Mouse (Mus musculus) lung, postnatal 0 days (tissue): ENCODE data around the gene Rnf157. TPM values are rescaled to one million over a fixed set of nuclear protein-coding genes. Genes with fewer than 3 reads are reported as not detected.
A peak's percentile ranks its signal among the peaks of the same experiment; 100 is the strongest.

Source experiments
- ATAC-seq: fragments of 200-750 bp; cut with Nextera tagmentation; 2 replicates; pipeline ENCODE4 v1.8.0; 2017; ENCODE audit warnings: moderate library complexity
- DNase-seq: peaks from one replicate; pipeline ENCODE4 v3.0.0-alpha.2; 2016; ENCODE audit warnings: low spot score
- H3K27ac ChIP-seq: fragments of 300-500 bp; sonication (generic); 2 replicates; pipeline ENCODE4 v1.5.1; 2014; ENCODE audit warnings: antibody characterized with exemption, mild to moderate bottlenecking, low read length, mixed read lengths
- H3K27me3 ChIP-seq: fragments of 300-500 bp; sonication (generic); replicated peaks from 2 replicates; pipeline ENCODE4 v1.6.1; 2014; ENCODE audit warnings: low read length, mixed read lengths; ENCODE audit not compliant: insufficient read depth
- H3K36me3 ChIP-seq: fragments of 300-500 bp; sonication (generic); 2 replicates; pipeline ENCODE4 v1.6.1; 2014; ENCODE audit warnings: low read length, mixed read lengths; ENCODE audit not compliant: insufficient read depth
- H3K4me1 ChIP-seq: fragments of 300-500 bp; sonication (generic); 2 replicates; pipeline ENCODE4 v1.6.1; 2014; ENCODE audit warnings: antibody characterized with exemption, low read depth, low read length, mixed read lengths; ENCODE audit not compliant: insufficient read depth
- H3K4me2 ChIP-seq: fragments of 300-500 bp; sonication (generic); replicated peaks from 2 replicates; pipeline ENCODE4 v1.6.1; 2014; ENCODE audit warnings: low read depth, mild to moderate bottlenecking, low read length, moderate library complexity, mixed read lengths
- H3K4me3 ChIP-seq: fragments of 300-500 bp; sonication (generic); 2 replicates; pipeline ENCODE4 v1.5.1; 2014; ENCODE audit warnings: low read depth, low read length
- H3K9ac ChIP-seq: fragments of 300-500 bp; sonication (generic); replicated peaks from 2 replicates; pipeline ENCODE4 v1.6.1; 2014; ENCODE audit warnings: low read depth, mild to moderate bottlenecking
- H3K9me3 ChIP-seq: fragments of 300-500 bp; sonication (generic); 2 replicates; pipeline ENCODE4 v1.6.1; 2016; ENCODE audit warnings: low read length, mixed read lengths
- CTCF ChIP-seq: IDR thresholded peaks from 2 replicates; pipeline ENCODE4 v1.5.1; 2016; ENCODE audit warnings: antibody characterized with exemption, mild to moderate bottlenecking
- EP300 ChIP-seq: IDR thresholded peaks from 2 replicates; pipeline ENCODE4 v1.6.1; 2016; ENCODE audit warnings: antibody characterized with exemption, mild to moderate bottlenecking, control low read depth
- WGBS: fragments of 180-500 bp; shearing (Covaris S2); extraction: QIAGEN DNeasy Blood & Tissue Kit; methylation state at CpG from one replicate; pipeline ENCODE4 v1.1.7; 2014; 5-methylcytosine and 5-hydroxymethylcytosine counted together
- polyA plus RNA-seq: library from polyadenylated mRNA; unstranded; fragments of >200 nt; fragmentation: Nextera tagmentation; extraction: Ambion mirVana; gene quantifications from 2 replicates; pipeline ENCODE4 v1.2.1, GENCODE M21; 2015

The Rnf157 gene
- polyA plus RNA-seq, 1 experiment from 2014 or later: 1.4 TPM

- Histone ChIP-seq H3K9me3 (no peaks in the 10 kb centered on the region), H3K36me3 (no peaks in the 10 kb centered on the region), H3K27me3 (no peaks in the 10 kb centered on the region), H3K4me1 (0 out of 2 replicates have a peak, but pooled peaks cover 3% of the 10 kb centered on the region), H3K9ac (no peak overlapping the region), H3K4me3 (no peak overlapping the region), H3K4me2 (no peak overlapping the region), H3K27ac (peak overlapping the region; percentile 66)
- no peak for DNase-seq
- ATAC-seq: no peak
- TF ChIP-seq CTCF: no peak
- no peak for TF ChIP-seq EP300
- WGBS: 30% methylated on average over 8 of the region's 8 CpGs
These were observed 12.0 kb upstream of the Rnf157 start for GRCm38 (mm10) chr11:116424621-116425407.

GRCm38 (mm10) chr11:116423782-116424620 lies 11.2 kb upstream of the Rnf157 start:
- WGBS: 57% methylated on average over 10 of the region's 10 CpGs

GRCm38 (mm10) chr11:116423214-116423613 lies 10.4 kb upstream of the Rnf157 start:
- WGBS: 77% methylated on average over 6 of the region's 6 CpGs
- DNase-seq: no peak
- H3K36me3 ChIP-seq: no peaks in the 10 kb centered on the region
- no peak for ATAC-seq
- H3K4me3 ChIP-seq: no peak overlapping the region
- no peaks in the 10 kb centered on the region for H3K4me1 ChIP-seq
- no peak overlapping the region for H3K9ac ChIP-seq
- no peaks in the 10 kb centered on the region for H3K27me3 ChIP-seq
- no peak overlapping the region for H3K4me2 ChIP-seq
- H3K27ac ChIP-seq: no peak overlapping the region
- TF ChIP-seq EP300 (no peak), CTCF (no peak)
- no peaks in the 10 kb centered on the region for H3K9me3 ChIP-seq

More at GRCm38 (mm10) chr11:116423782-116424620, 11.2 kb upstream of the Rnf157 start:
- no peak overlapping the region for H3K4me2 ChIP-seq
- no peaks in the 10 kb centered on the region for H3K9me3 ChIP-seq
- no peaks in the 10 kb centered on the region for H3K36me3 ChIP-seq
- peak overlapping the region; percentile 66 for H3K27ac ChIP-seq
- TF ChIP-seq CTCF (no peak), EP300 (no peak)
- DNase-seq: peak; percentile 49
- H3K4me3 ChIP-seq: no peak overlapping the region
- no peaks in the 10 kb centered on the region for H3K27me3 ChIP-seq
- ATAC-seq: peak; percentile 71
- no peak overlapping the region for H3K9ac ChIP-seq
- H3K4me1 ChIP-seq: 0 out of 2 replicates have a peak, but pooled peaks cover 3% of the 10 kb centered on the region

GRCm38 (mm10) chr11:116422562-116422961 lies 9.7 kb upstream of the Rnf157 start:
- H3K4me1 ChIP-seq: no peaks in the 10 kb centered on the region
- H3K9me3 ChIP-seq: no peaks in the 10 kb centered on the region
- H3K4me3 ChIP-seq: no peak overlapping the region
- H3K4me2 ChIP-seq: no peak overlapping the region
- H3K9ac ChIP-seq: no peak overlapping the region
- WGBS: 90% methylated on average over 2 of the region's 2 CpGs
- DNase-seq: no peak
- H3K27me3 ChIP-seq: no peaks in the 10 kb centered on the region
- H3K27ac ChIP-seq: no peak overlapping the region
- no peak for TF ChIP-seq CTCF
- TF ChIP-seq EP300: no peak
- no peaks in the 10 kb centered on the region for H3K36me3 ChIP-seq
- ATAC-seq: no peak

- no peak for DNase-seq
- Histone ChIP-seq H3K4me3 (no peak overlapping the region), H3K4me1 (no peaks in the 10 kb centered on the region), H3K4me2 (no peak overlapping the region), H3K9me3 (no peaks in the 10 kb centered on the region), H3K27ac (no peak overlapping the region), H3K9ac (no peak overlapping the region), H3K27me3 (no peaks in the 10 kb centered on the region), H3K36me3 (no peaks in the 10 kb centered on the region)
- WGBS: 63% methylated on average over 6 of the region's 6 CpGs
- ATAC-seq: no peak
- TF ChIP-seq CTCF: no peak
- TF ChIP-seq EP300: no peak
These were observed 8.3 kb upstream of the Rnf157 start for GRCm38 (mm10) chr11:116421102-116421501.

- H3K9ac ChIP-seq: no peak overlapping the region
- no peaks in the 10 kb centered on the region for H3K4me1 ChIP-seq
- H3K4me2 ChIP-seq: no peak overlapping the region
- TF ChIP-seq EP300 (no peak), CTCF (no peak)
- H3K27ac ChIP-seq: peak overlapping the region; percentile 43; the same call in 1 of the 2 replicates
- WGBS: 40% methylated on average over 6 of the region's 6 CpGs
- H3K36me3 ChIP-seq: no peaks in the 10 kb centered on the region
- H3K9me3 ChIP-seq: no peaks in the 10 kb centered on the region
- H3K4me3 ChIP-seq: no peak overlapping the region
- DNase-seq: peak; percentile 54
- H3K27me3 ChIP-seq: no peaks in the 10 kb centered on the region
- peak; percentile 65 for ATAC-seq
These were observed 6.1 kb upstream of the Rnf157 start for GRCm38 (mm10) chr11:116418841-116419462.
